Mouse (Mus musculus) lung, embryonic 16.5 days (tissue): ENCODE data around the gene Rnf227. TPM values are rescaled to one million over a fixed set of nuclear protein-coding genes. Genes with fewer than 3 reads are reported as not detected.
A peak's percentile ranks its signal among the peaks of the same experiment; 100 is the strongest.

Experiments
- ATAC-seq: fragments of 200-750 bp; cut with Nextera tagmentation; 2 replicates; pipeline ENCODE4 v1.8.0; 2017; ENCODE audit warnings: low read depth, mild to moderate bottlenecking, moderate library complexity
- H3K27ac ChIP-seq: fragments of 300-500 bp; sonication (generic); 2 replicates; pipeline ENCODE4 v1.5.1; 2014; ENCODE audit warnings: mild to moderate bottlenecking, control low read depth, low read length
- H3K27me3 ChIP-seq: fragments of 300-500 bp; sonication (generic); 2 replicates; pipeline ENCODE4 v1.6.1; 2014; ENCODE audit warnings: low read depth, low read length, mixed read lengths; ENCODE audit not compliant: control insufficient read depth, insufficient read depth
- H3K36me3 ChIP-seq: fragments of 300-500 bp; sonication (generic); 2 replicates; pipeline ENCODE4 v1.6.1; 2014; ENCODE audit warnings: low read length; ENCODE audit not compliant: control insufficient read depth, insufficient read depth
- H3K4me1 ChIP-seq: fragments of 300-500 bp; sonication (generic); replicated peaks from 2 replicates; pipeline ENCODE4 v1.6.1; 2014; ENCODE audit warnings: low read length, mixed read lengths; ENCODE audit not compliant: control insufficient read depth, insufficient read depth
- H3K4me2 ChIP-seq: fragments of 300-500 bp; sonication (generic); 2 replicates; pipeline ENCODE4 v1.6.1; 2014; ENCODE audit warnings: low read depth, low read length, control low read depth
- H3K4me3 ChIP-seq: fragments of 300-500 bp; sonication (generic); 2 replicates; pipeline ENCODE4 v1.5.1; 2014; ENCODE audit warnings: mild to moderate bottlenecking, low read length, control low read depth
- H3K9ac ChIP-seq: fragments of 300-500 bp; sonication (generic); 2 replicates; pipeline ENCODE4 v1.6.1; 2014; ENCODE audit warnings: low read length, control low read depth
- H3K9me3 ChIP-seq: fragments of 300-500 bp; sonication (generic); 2 replicates; pipeline ENCODE4 v1.6.1; 2016; ENCODE audit warnings: low read length; ENCODE audit not compliant: control insufficient read depth
- WGBS: fragments of 180-500 bp; shearing (Covaris S2); extraction: QIAGEN DNeasy Blood & Tissue Kit; methylation state at CpG from one replicate; pipeline ENCODE4 v1.1.7; 2014; 5-methylcytosine and 5-hydroxymethylcytosine counted together
- polyA plus RNA-seq: library from polyadenylated mRNA; unstranded; fragments of >200 nt; fragmentation: Nextera tagmentation; extraction: Ambion mirVana; gene quantifications from 2 replicates; pipeline ENCODE4 v1.2.1, GENCODE M21; 2015

Rnf227 gene
- polyA plus RNA-seq, 1 experiment from 2014 or later, result 11.0 TPM

GRCm38 (mm10) chr11:69326408-69327156, 13.7 kb upstream of the Rnf227 start:
- H3K4me1 ChIP-seq, result peaks cover 33% of the 10 kb centered on the region
- H3K9me3 ChIP-seq, result no peaks in the 10 kb centered on the region
- ATAC-seq, result 0 out of 2 replicates have a peak, but pooled peaks have one; percentile 6
- H3K4me3 ChIP-seq, result peak overlapping the region; percentile 61
- peak overlapping the region; percentile 67 for H3K9ac ChIP-seq
- under 1% methylated on average over 45 of the region's 45 CpGs for WGBS
- no peaks in the 10 kb centered on the region for H3K36me3 ChIP-seq
- H3K27me3 ChIP-seq, result peaks cover 13% of the 10 kb centered on the region
- H3K4me2 ChIP-seq, result peak overlapping the region; percentile 100
- H3K27ac ChIP-seq, result no peak overlapping the region

DNA sequence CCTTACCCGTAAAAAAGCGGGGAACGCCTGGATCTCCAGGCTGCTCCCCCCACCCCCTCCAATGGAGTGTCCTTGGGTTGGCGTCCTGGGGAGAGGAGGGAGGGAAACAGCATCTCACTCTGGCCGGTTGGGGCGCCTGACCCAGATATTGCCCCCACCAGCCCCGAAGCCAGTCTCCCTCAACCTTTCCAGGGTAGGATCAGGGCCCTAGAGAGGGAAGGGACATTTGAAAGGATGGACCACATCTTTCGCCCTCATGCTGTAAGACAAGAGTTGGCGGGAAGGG, 13.2 kb upstream of the Rnf227 start:
- no peak overlapping the region for H3K9ac ChIP-seq
- WGBS, result 15% methylated on average over 9 of the region's 9 CpGs
- no peaks in the 10 kb centered on the region for H3K9me3 ChIP-seq
- no peak overlapping the region for H3K27ac ChIP-seq
- H3K27me3 ChIP-seq, result peaks cover 13% of the 10 kb centered on the region
- H3K4me1 ChIP-seq, result peaks cover 30% of the 10 kb centered on the region
- H3K4me2 ChIP-seq, result 0 out of 2 replicates have a peak overlapping the region, but pooled peaks have one; percentile 100
- H3K4me3 ChIP-seq, result no peak overlapping the region
- ATAC-seq, result no peak
- no peaks in the 10 kb centered on the region for H3K36me3 ChIP-seq

DNA sequence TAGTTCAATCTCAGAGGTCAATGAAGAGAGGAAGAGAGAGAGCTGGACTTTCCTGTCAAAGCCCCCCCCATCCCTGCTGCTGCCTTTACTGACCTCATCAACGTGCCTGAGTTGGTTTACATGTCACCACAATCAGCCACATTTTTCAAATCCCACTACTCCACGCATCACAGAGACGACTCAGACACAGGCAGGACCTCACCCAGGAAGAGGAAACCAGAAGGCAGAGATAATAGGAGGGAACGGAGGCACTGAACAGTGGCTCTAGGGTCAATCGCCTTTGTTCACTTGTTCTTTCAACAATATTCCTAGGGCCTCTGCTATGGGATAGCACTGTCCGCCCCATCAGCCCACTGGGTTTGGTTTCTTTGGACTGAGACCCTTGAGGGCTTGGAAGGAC, 12.6 kb upstream of the Rnf227 start:
- no peak overlapping the region for H3K27ac ChIP-seq
- H3K27me3 ChIP-seq, result peaks cover 13% of the 10 kb centered on the region
- ATAC-seq, result no peak
- no peaks in the 10 kb centered on the region for H3K36me3 ChIP-seq
- no peak overlapping the region for H3K9ac ChIP-seq
- peaks cover 30% of the 10 kb centered on the region for H3K4me1 ChIP-seq
- no peaks in the 10 kb centered on the region for H3K9me3 ChIP-seq
- WGBS, result 42% methylated on average over 6 of the region's 6 CpGs
- H3K4me2 ChIP-seq, result no peak overlapping the region
- no peak overlapping the region for H3K4me3 ChIP-seq

- Histone ChIP-seq H3K4me3 (no peak overlapping the region), H3K36me3 (no peaks in the 10 kb centered on the region), H3K27ac (no peak overlapping the region), H3K9ac (no peak overlapping the region), H3K4me1 (peaks cover 32% of the 10 kb centered on the region), H3K4me2 (no peak overlapping the region), H3K27me3 (peaks cover 13% of the 10 kb centered on the region), H3K9me3 (no peaks in the 10 kb centered on the region)
- WGBS, result 88% methylated on average over 6 of the region's 6 CpGs
- ATAC-seq, result no peak
These were observed 11.7 kb upstream of the Rnf227 start for GRCm38 (mm10) chr11:69328517-69328916.

DNA sequence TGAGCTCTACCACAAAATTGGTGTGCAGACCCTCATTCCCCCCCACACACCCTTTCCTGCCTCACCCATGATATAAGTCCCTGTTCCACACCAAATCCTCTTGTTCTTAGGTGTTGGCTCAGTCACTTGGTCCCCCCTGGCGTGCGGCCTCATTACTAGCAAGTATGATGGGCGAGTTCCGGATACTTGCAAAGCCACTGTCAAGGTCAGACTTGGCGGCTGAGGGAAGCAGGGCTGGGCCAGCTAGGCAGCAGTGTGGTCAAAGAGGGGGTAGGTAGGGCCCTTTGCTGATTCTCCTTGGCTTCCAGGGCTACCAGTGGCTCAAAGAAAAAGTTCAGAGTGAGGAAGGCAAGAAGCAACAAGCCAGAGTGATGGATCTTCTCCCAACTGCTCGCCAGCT, 9.1 kb upstream of the Rnf227 start:
- no peak overlapping the region for H3K4me3 ChIP-seq
- WGBS, result 85% methylated on average over 6 of the region's 6 CpGs
- no peak for ATAC-seq
- no peak overlapping the region for H3K27ac ChIP-seq
- no peak overlapping the region; the same call in 1 of the 2 replicates for H3K9ac ChIP-seq
- peak overlapping the region; percentile 79 for H3K4me2 ChIP-seq
- peaks cover 23% of the 10 kb centered on the region for H3K4me1 ChIP-seq
- no peaks in the 10 kb centered on the region for H3K36me3 ChIP-seq
- no peaks in the 10 kb centered on the region for H3K9me3 ChIP-seq
- H3K27me3 ChIP-seq, result peaks cover 13% of the 10 kb centered on the region

GRCm38 (mm10) chr11:69331929-69332405, 8.3 kb upstream of the Rnf227 start:
- Histone ChIP-seq H3K27me3 (peaks cover 9% of the 10 kb centered on the region), H3K4me3 (peak overlapping the region; percentile 64), H3K9me3 (no peaks in the 10 kb centered on the region), H3K4me1 (peaks cover 17% of the 10 kb centered on the region), H3K36me3 (no peaks in the 10 kb centered on the region), H3K4me2 (peak overlapping the region; percentile 79), H3K27ac (peak overlapping the region; percentile 44), H3K9ac (peak overlapping the region; percentile 78)
- ATAC-seq, result peak; percentile 82
- WGBS, result under 1% methylated on average over 24 of the region's 24 CpGs

DNA sequence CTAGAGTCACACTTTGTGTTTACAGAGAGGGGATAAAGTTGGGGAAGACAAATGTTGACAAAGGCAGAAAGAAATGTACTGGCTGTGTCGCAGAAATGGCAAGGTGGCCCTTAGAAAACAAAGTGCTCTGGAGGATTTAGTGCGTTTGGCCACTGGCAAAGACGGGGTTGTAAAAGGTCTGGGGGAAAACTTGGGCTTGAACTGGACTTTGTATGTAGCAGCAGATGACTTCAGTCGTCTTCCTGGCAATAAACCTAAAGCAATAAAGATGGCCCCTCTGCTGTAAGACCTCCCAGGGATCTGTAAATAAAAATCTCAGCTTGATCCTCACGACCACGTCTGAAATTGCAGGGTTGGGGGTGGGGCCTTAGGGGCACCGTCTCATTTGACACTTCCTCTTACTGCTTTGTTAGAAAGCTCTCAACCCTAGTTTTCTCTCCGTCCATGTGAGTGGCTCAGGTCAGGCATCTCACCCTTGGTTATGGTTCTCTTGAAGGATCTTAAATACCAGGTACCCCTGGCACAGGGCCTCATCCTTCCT, 7.5 kb upstream of the Rnf227 start:
- Histone ChIP-seq H3K27ac (0 out of 2 replicates have a peak overlapping the region, but pooled peaks have one; percentile 2), H3K4me3 (no peak overlapping the region), H3K9ac (peak overlapping the region; percentile 78), H3K9me3 (no peaks in the 10 kb centered on the region), H3K36me3 (no peaks in the 10 kb centered on the region), H3K27me3 (peaks cover 4% of the 10 kb centered on the region), H3K4me1 (peaks cover 15% of the 10 kb centered on the region), H3K4me2 (peak overlapping the region; percentile 79)
- no peak for ATAC-seq
- 27% methylated on average over 8 of the region's 8 CpGs for WGBS

DNA sequence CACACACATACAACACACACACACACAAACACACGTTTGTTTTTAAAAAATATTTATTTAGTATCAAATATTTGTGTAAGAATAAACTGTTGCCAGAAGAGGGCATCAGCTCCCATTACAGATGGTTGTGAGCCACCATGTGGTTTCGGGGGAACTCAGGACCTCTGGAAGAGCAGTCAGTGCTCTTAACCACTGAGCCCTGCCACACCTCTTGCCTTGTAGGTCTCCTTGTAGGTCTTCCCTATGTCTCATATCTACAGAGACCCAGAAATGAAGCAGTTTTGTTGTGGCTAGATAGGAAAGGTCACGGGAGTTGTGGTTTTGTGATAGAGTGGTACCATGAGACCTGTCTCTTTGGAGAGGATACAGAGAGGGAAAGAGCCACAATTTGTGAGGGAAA, 6.3 kb upstream of the Rnf227 start:
- H3K27ac ChIP-seq, result no peak overlapping the region
- 51% methylated on average over 3 of the region's 3 CpGs for WGBS
- H3K36me3 ChIP-seq, result no peaks in the 10 kb centered on the region

GRCm38 (mm10) chr11:69334796-69335195, 5.5 kb upstream of the Rnf227 start:
- no peaks in the 10 kb centered on the region for H3K36me3 ChIP-seq
- H3K27me3 ChIP-seq, result no peaks in the 10 kb centered on the region
- 42% methylated on average over 4 of the region's 4 CpGs for WGBS
- no peak overlapping the region for H3K4me2 ChIP-seq
- no peaks in the 10 kb centered on the region for H3K9me3 ChIP-seq
- H3K4me3 ChIP-seq, result no peak overlapping the region
- no peak overlapping the region for H3K27ac ChIP-seq
- ATAC-seq, result no peak
- H3K4me1 ChIP-seq, result peaks cover 15% of the 10 kb centered on the region
- H3K9ac ChIP-seq, result no peak overlapping the region

More for the DNA sequence above, 6.3 kb upstream of the Rnf227 start:
- Histone ChIP-seq H3K27me3 (no peaks in the 10 kb centered on the region), H3K4me3 (no peak overlapping the region), H3K9me3 (no peaks in the 10 kb centered on the region), H3K9ac (no peak overlapping the region), H3K4me2 (no peak overlapping the region), H3K4me1 (peaks cover 15% of the 10 kb centered on the region)
- ATAC-seq, result no peak
